Mouse (Mus musculus) midbrain, embryonic 10.5 days (tissue): Measurements from ENCODE around the gene Chsy1. TPM values are rescaled to one million over a fixed set of nuclear protein-coding genes. Genes with fewer than 3 reads are reported as not detected.
A peak's percentile ranks its signal among the peaks of the same experiment; 100 is the strongest.

Source experiments
- DNase-seq: peaks from one replicate; pipeline ENCODE4 v3.0.0-alpha.2; 2017; ENCODE audit warnings: low spot score
- H3K27ac ChIP-seq: fragments of 300-500 bp; sonication (generic); replicated peaks from 2 replicates; pipeline ENCODE4 v1.5.1; 2016; ENCODE audit warnings: mild to moderate bottlenecking
- H3K27me3 ChIP-seq: fragments of 300-500 bp; sonication (generic); 2 replicates; pipeline ENCODE4 v1.6.1; 2016; ENCODE audit warnings: low read depth, mild to moderate bottlenecking; ENCODE audit not compliant: poor library complexity, severe bottlenecking
- H3K36me3 ChIP-seq: fragments of 300-500 bp; sonication (generic); 2 replicates; pipeline ENCODE4 v1.6.1; 2016; ENCODE audit warnings: mild to moderate bottlenecking, moderate library complexity
- H3K4me1 ChIP-seq: fragments of 300-500 bp; sonication (generic); 2 replicates; pipeline ENCODE4 v1.6.1; 2016
- H3K4me3 ChIP-seq: fragments of 300-500 bp; sonication (generic); 2 replicates; pipeline ENCODE4 v1.5.1; 2016; ENCODE audit warnings: mild to moderate bottlenecking, moderate library complexity
- H3K9me3 ChIP-seq: fragments of 300-500 bp; sonication (generic); replicated peaks from 2 replicates; pipeline ENCODE4 v1.6.1; 2016; ENCODE audit warnings: mild to moderate bottlenecking
- WGBS: fragments of 180-500 bp; shearing (Covaris S2); methylation state at CpG from one replicate; pipeline ENCODE4 v1.1.7; 2016; 5-methylcytosine and 5-hydroxymethylcytosine counted together
- polyA plus RNA-seq: library from polyadenylated mRNA; unstranded; fragments of >200 nt; fragmentation: Nextera tagmentation; extraction: Ambion mirVana; gene quantifications from 2 replicates; pipeline ENCODE4 v1.2.1, GENCODE M21; 2016

The Chsy1 gene
- polyA plus RNA-seq: 12.0 and 12.2 TPM in 2 replicates

- H3K27ac ChIP-seq: peak within 1 kb of the TSS; percentile 97
- WGBS: 4% methylated on average over 113 of the region's 123 CpGs
- peak; percentile 93 for DNase-seq
- H3K36me3 ChIP-seq: 0 out of 2 replicates have a peak, but pooled peaks cover under 1% of the 10 kb centered on the region
- H3K4me3 ChIP-seq: peak within 1 kb of the TSS; percentile 93
- H3K9me3 ChIP-seq: no peaks in the 10 kb centered on the region
- H3K4me1 ChIP-seq: peaks cover 37% of the 10 kb centered on the region
- peaks cover 10% of the 10 kb centered on the region for H3K27me3 ChIP-seq
Measured at GRCm38 (mm10) chr7:66108961-66109854, at the start of gene Chsy1. Gene Chsy1, plus strand, starts transcription at chr7:66109515.

GRCm38 (mm10) chr7:66060066-66060956 lies 49.0 kb upstream of the Chsy1 start:
- under 1% methylated on average over 64 of the region's 64 CpGs for WGBS
- H3K36me3 ChIP-seq: peaks cover 31% of the 10 kb centered on the region

GRCm38 (mm10) chr7:66061057-66061456 lies 48.3 kb upstream of the Chsy1 start:
- no peaks in the 10 kb centered on the region for H3K9me3 ChIP-seq
- DNase-seq: no peak
- WGBS: 2% methylated on average over 14 of the region's 14 CpGs

More at GRCm38 (mm10) chr7:66060066-66060956, 49.0 kb upstream of the Chsy1 start:
- Histone ChIP-seq H3K27me3 (no peaks in the 10 kb centered on the region), H3K4me1 (peaks cover 21% of the 10 kb centered on the region), H3K4me3 (peak overlapping the region; percentile 98), H3K27ac (peak overlapping the region; percentile 95), H3K9me3 (no peaks in the 10 kb centered on the region)
- DNase-seq: peak; percentile 93

GRCm38 (mm10) chr7:66076411-66076810 lies 32.9 kb upstream of the Chsy1 start:
- H3K4me3 ChIP-seq: no peak overlapping the region
- peaks cover 20% of the 10 kb centered on the region for H3K4me1 ChIP-seq
- no peaks in the 10 kb centered on the region for H3K27me3 ChIP-seq
- no peak for DNase-seq
- no peaks in the 10 kb centered on the region for H3K9me3 ChIP-seq
- no peak overlapping the region for H3K27ac ChIP-seq
- H3K36me3 ChIP-seq: peaks cover 65% of the 10 kb centered on the region
- 94% methylated on average over 2 of the region's 2 CpGs for WGBS

More at GRCm38 (mm10) chr7:66061057-66061456, 48.3 kb upstream of the Chsy1 start:
- Histone ChIP-seq H3K4me1 (peaks cover 21% of the 10 kb centered on the region), H3K27me3 (no peaks in the 10 kb centered on the region), H3K27ac (peak overlapping the region; percentile 95), H3K4me3 (peak overlapping the region; percentile 98), H3K36me3 (peaks cover 38% of the 10 kb centered on the region)

GRCm38 (mm10) chr7:66079364-66080230 lies 29.7 kb upstream of the Chsy1 start, which contains the start of gene Selenos:
Gene Selenos, plus strand, starts transcription at chr7:66079649.
- no peaks in the 10 kb centered on the region for H3K9me3 ChIP-seq
- H3K4me1 ChIP-seq: peaks cover 22% of the 10 kb centered on the region
- H3K36me3 ChIP-seq: peaks cover 65% of the 10 kb centered on the region
- WGBS: under 1% methylated on average over 65 of the region's 65 CpGs
- H3K27me3 ChIP-seq: no peaks in the 10 kb centered on the region
- H3K27ac ChIP-seq: peak within 1 kb of the TSS; percentile 89
- DNase-seq: peak; percentile 96
- peak within 1 kb of the TSS; percentile 89 for H3K4me3 ChIP-seq

GRCm38 (mm10) chr7:66080231-66080613 lies 29.1 kb upstream of the Chsy1 start:
- H3K36me3 ChIP-seq: peaks cover 65% of the 10 kb centered on the region
- no peaks in the 10 kb centered on the region for H3K9me3 ChIP-seq
- 50% methylated on average over 5 of the region's 5 CpGs for WGBS
- H3K27me3 ChIP-seq: no peaks in the 10 kb centered on the region
- H3K27ac ChIP-seq: peak overlapping the region; percentile 89
- peaks cover 22% of the 10 kb centered on the region for H3K4me1 ChIP-seq
- peak overlapping the region; percentile 89 for H3K4me3 ChIP-seq
- no peak for DNase-seq

- Histone ChIP-seq H3K36me3 (peaks cover 77% of the 10 kb centered on the region), H3K27me3 (no peaks in the 10 kb centered on the region), H3K9me3 (no peaks in the 10 kb centered on the region), H3K27ac (no peak overlapping the region), H3K4me1 (peaks cover 20% of the 10 kb centered on the region), H3K4me3 (no peak overlapping the region)
- DNase-seq: no peak
- 89% methylated on average over 6 of the region's 6 CpGs for WGBS
Measured at GRCm38 (mm10) chr7:66083757-66084156, 25.6 kb upstream of the Chsy1 start.

- H3K27me3 ChIP-seq: no peaks in the 10 kb centered on the region
- no peak overlapping the region for H3K4me3 ChIP-seq
- H3K27ac ChIP-seq: no peak overlapping the region
- no peak for DNase-seq
- peaks cover 18% of the 10 kb centered on the region for H3K4me1 ChIP-seq
- WGBS: 88% methylated on average over 7 of the region's 7 CpGs
- no peaks in the 10 kb centered on the region for H3K9me3 ChIP-seq
- H3K36me3 ChIP-seq: peaks cover 85% of the 10 kb centered on the region
Measured at GRCm38 (mm10) chr7:66084546-66084945, 24.8 kb upstream of the Chsy1 start.

- 91% methylated on average over 4 of the region's 4 CpGs for WGBS
- DNase-seq: no peak
- H3K27me3 ChIP-seq: no peaks in the 10 kb centered on the region
- H3K36me3 ChIP-seq: peaks cover 99% of the 10 kb centered on the region
- no peaks in the 10 kb centered on the region for H3K9me3 ChIP-seq
- no peak overlapping the region for H3K27ac ChIP-seq
- H3K4me3 ChIP-seq: no peak overlapping the region
- H3K4me1 ChIP-seq: no peaks in the 10 kb centered on the region
Measured at GRCm38 (mm10) chr7:66087652-66088051, 21.7 kb upstream of the Chsy1 start.

- no peak for DNase-seq
- Histone ChIP-seq H3K27ac (no peak overlapping the region), H3K27me3 (no peaks in the 10 kb centered on the region), H3K4me1 (no peaks in the 10 kb centered on the region), H3K9me3 (no peaks in the 10 kb centered on the region), H3K36me3 (peaks cover 97% of the 10 kb centered on the region), H3K4me3 (no peak overlapping the region)
- 86% methylated on average over 2 of the region's 2 CpGs for WGBS
Measured at GRCm38 (mm10) chr7:66088077-66088476, 21.2 kb upstream of the Chsy1 start.

GRCm38 (mm10) chr7:66090676-66091190 lies 18.6 kb upstream of the Chsy1 start:
- Histone ChIP-seq H3K27me3 (no peaks in the 10 kb centered on the region), H3K9me3 (no peaks in the 10 kb centered on the region), H3K27ac (no peak overlapping the region), H3K4me1 (no peaks in the 10 kb centered on the region), H3K4me3 (no peak overlapping the region), H3K36me3 (peaks cover 70% of the 10 kb centered on the region)
- WGBS: 82% methylated on average over 11 of the region's 11 CpGs
- DNase-seq: no peak
